Mouse (Mus musculus): ENCODE results near the gene Tecta.

The Tecta gene

GRCm38 (mm10) chr9:42387038-42387437 lies 12.7 kb downstream of the Tecta start:
- DNase-seq (ENCODE audit: low read depth, low spot score): no peak

DNA sequence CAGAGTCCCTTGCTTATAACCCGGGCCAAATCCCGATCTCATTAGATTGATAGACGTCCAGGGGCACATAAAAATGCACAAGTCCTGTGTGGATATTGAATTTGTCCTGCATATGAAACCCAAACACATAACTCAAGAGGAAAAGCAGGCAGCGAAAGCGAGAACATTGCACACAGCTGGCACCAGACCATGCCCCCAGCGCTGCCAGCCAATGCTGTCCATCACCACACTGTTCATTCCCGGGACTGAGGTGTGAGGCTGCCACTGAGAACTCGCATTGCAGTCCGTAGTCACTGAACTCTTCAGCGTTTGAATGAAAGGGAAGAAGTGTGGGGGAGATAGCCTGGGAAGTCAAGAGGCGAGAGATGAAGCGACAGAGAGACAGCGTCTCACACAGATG lies 14.1 kb downstream of the Tecta start:
- no peak for DNase-seq (ENCODE audit: low read depth, low spot score)

DNA sequence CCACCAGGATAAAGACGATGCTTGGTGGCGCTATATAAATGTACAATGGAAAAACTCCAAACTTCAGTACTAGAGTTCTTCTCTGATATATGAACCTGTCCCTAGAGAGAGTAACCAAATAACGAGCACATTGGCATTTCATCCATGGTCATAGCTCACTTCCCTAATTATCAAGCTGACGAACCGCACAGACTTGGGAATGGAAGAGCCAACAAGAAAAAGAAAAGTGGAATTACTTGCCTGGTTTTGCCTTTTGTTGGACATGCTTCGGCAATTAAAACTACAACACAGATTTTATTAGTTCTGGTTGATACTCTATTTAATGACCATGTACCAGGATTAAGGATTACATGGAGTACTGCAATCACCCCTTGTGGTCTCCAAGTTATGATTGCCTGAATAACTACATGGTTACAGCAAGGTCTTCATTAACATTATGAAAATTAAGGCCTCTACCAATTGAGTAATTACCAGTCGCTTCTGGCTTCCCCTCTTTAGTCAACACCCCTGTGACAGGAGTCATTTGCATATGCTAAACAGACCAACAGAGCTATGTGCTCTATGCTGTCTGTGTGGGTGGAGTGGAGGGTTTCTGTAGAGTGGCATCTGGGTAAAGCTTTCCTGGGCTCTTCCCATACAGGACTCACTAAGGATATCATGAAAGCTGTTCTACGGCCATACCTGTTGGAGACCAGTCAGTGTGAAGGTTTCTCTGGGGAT lies 16.9 kb downstream of the Tecta start:
- no peak for DNase-seq (ENCODE audit: low read depth, low spot score)

- no peak for DNase-seq (ENCODE audit: low read depth, low spot score)
These were observed 17.7 kb downstream of the Tecta start for GRCm38 (mm10) chr9:42382063-42382462.

DNA sequence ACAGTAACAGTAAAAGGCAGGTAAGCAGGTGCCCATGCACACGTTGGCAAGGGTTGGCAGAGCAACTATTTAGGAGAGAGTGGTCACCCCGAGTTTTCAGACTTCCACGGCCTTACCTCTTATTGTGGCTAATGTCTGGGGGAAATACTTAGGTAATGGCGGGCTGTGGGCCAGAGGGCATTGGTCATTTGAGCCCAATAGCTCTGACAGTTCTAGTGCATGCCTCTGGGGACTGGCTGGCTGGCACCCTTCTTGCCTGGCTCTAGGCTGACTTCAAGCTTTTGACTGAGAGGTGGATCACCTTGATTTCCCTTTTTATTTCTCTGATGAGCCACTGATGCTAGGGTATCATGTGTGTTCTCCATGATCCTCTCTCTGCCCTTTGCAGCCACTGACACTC lies 21.7 kb downstream of the Tecta start:
- DNase-seq (ENCODE audit: low read depth, low spot score): no peak

DNA sequence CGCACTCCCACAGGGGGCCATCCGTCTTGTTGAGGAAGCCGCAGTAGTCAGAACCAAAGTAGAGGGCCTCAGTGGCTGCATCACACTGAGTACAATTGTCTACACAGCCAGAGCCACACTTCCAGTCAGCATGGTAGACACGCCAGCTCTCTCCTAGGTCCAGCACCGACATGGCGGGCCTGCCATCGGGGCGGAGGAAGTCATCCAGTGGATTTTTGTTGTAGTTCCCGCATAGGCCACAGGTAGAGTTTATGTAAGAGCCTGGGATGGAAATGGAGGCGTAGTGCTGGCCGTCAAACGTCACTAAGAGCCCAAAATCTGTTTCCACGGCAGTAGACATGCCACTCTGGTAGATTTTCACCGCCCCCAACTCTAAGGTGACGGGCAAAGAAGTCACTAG lies 22.1 kb downstream of the Tecta start:
- DNase-seq (ENCODE audit: low read depth, low spot score): peak; percentile 60

DNA sequence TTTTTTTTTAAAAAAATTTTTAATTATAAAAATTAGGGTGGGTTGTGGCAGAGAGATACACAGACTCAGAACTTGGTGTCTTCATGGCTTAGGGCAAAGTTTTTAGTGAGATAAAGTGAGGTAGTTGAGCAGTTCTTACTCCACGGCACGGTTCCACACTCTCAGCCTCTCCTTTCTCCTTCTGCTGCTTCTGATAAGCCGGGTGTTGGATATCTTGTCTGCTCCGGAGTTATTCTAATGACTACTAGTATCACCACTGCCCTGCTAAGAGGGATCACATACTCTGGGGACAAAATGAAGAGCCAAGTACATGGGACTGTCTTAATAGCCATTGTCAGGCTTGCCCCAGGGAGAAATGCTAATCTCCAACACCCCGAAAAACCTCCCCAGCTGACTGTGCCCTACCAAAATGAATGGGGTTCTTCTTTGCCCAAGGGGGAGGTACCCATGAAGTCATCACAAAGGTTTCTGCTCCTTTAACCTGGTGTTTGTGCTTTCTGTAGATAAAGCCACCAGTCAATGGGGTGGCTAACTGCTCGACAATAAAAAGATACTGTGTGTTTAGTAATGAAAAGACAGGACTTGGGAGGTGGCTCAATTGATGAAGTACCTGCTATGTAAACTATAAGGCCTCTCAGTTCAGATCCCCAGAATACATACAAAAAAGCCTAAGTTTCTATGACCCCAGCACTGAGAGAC lies 27.9 kb downstream of the Tecta start:
- DNase-seq (ENCODE audit: low read depth, low spot score): no peak

DNA sequence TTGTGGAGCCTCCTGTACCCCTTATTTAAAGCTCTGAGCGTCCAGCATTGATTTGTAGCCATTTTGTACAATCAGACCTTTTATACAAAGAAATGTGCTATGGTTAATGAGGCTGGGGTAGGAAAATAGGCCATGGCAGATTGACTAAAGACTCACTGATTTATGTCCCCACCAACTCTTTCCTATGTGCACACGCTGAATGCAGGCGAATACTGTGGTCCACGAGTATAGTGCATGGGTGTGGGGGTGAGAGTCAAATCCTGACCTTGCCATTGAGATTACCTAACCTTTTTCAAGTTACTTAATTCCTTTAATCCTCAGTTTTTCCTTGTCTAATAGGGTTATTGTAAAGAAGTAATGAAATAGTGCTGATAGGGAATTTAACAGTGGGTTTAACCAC lies 42.1 kb downstream of the Tecta start:
- DNase-seq (ENCODE audit: low read depth, low spot score): no peak

DNA sequence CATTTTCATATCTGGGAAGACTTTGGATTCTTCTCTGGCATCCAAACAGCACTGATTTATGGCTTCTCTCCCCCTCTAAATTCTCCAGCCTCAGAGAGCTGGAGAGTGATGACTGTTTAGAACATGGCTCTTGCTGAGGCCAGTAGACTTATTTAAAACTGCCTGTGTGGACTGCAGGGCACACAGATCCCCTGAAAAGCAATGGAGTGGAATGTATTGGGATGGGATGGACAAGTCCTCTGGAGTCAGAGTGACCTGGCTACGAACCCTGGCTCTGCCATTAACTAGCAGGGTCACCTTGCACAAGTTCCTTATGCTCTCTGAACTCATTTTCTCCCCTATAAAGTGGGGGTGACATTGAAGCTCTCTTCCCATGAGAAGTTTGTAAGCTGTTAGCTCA lies 44.9 kb downstream of the Tecta start:
- DNase-seq (ENCODE audit: low read depth, low spot score): no peak

DNA sequence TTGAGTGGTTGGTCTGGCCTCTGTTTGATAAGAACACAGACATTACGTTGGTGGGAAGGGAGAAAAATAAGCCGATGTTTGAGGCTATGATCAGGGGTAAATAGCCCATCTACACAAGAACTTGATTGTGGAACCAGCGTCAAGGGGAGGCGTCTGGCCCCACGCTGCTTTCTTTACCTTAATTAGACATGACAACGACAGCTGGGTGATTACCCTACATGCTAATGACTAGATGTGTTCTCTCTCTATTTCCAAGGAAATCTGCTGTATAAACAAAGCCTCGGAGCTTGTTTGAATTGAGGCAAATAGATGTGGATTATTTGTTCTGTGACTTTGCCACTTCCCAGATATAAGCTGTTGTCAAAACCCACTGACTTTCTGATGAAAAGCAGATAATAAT lies 49.9 kb downstream of the Tecta start:
- no peak for DNase-seq (ENCODE audit: low read depth, low spot score)

GRCm38 (mm10) chr9:42346297-42346696 lies 53.4 kb downstream of the Tecta start:
- no peak for DNase-seq (ENCODE audit: low read depth, low spot score)

DNA sequence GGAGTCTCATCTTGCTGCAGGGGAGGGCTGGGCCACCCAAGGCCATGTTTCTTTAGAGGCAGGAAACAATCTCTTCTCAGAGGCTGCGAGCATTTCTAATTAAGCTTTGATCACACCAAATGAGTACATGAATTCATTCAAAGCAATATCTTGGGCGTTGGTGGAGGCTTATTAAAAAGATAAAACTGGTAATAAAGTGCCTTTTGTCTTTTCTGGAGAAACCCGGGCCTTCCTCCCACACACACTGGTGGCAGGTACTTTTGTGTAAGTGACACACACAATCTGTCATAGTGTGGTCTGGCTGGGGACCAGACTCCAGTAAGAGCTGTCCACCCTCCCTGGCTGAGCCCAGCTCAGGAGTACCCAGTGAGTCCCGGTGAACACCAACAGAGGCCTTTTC lies 60.6 kb downstream of the Tecta start:
- DNase-seq (ENCODE audit: low read depth, low spot score): no peak

GRCm38 (mm10) chr9:42337026-42337425 lies 62.7 kb downstream of the Tecta start:
- no peak for DNase-seq (ENCODE audit: low read depth, low spot score)

- DNase-seq (ENCODE audit: low read depth, low spot score): no peak
These were observed 63.2 kb downstream of the Tecta start for GRCm38 (mm10) chr9:42336575-42336974.

- DNase-seq (ENCODE audit: low read depth, low spot score): no peak
These were observed 64.8 kb downstream of the Tecta start for GRCm38 (mm10) chr9:42334885-42335284.

- no peak for DNase-seq (ENCODE audit: low read depth, low spot score)
These were observed 67.0 kb downstream of the Tecta start for GRCm38 (mm10) chr9:42332692-42333091.

GRCm38 (mm10) chr9:42331341-42331740 lies 68.4 kb downstream of the Tecta start:
- no peak for DNase-seq (ENCODE audit: low read depth, low spot score)

- DNase-seq (ENCODE audit: low read depth, low spot score): no peak
These were observed 70.0 kb downstream of the Tecta start for GRCm38 (mm10) chr9:42329753-42330152.

- DNase-seq (ENCODE audit: low read depth, low spot score): peak; percentile 41
These were observed 72.9 kb downstream of the Tecta start for GRCm38 (mm10) chr9:42326688-42327440.

GRCm38 (mm10) chr9:42324640-42325394 lies 74.9 kb downstream of the Tecta start:
- DNase-seq (ENCODE audit: low read depth, low spot score): no peak

- no peak for DNase-seq (ENCODE audit: low read depth, low spot score)
These were observed 76.5 kb downstream of the Tecta start for GRCm38 (mm10) chr9:42323238-42323637.

DNA sequence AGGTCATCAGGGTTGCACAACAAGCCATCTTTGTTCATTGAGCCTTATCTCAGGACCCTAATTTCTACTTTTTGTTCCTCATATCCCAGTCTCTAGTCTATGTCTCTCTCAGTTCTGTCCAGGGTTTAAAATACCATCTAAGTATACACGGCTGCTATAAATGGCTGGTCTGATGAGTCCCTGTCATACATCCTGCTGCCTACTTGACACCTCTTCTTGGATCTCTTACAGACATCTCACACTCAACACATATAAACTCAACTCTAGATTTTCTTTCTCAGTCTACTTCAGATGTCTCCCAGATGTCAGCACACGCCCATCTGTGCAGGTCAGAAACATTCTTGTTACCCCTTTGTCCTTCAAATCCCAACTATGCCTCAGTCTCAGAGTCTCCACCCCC lies 78.3 kb downstream of the Tecta start:
- DNase-seq (ENCODE audit: low read depth, low spot score): no peak

Measured in ES-CJ7 (cell line).